Mouse (Mus musculus): Measurements from ENCODE around the gene Hist1h3g.

DNA sequence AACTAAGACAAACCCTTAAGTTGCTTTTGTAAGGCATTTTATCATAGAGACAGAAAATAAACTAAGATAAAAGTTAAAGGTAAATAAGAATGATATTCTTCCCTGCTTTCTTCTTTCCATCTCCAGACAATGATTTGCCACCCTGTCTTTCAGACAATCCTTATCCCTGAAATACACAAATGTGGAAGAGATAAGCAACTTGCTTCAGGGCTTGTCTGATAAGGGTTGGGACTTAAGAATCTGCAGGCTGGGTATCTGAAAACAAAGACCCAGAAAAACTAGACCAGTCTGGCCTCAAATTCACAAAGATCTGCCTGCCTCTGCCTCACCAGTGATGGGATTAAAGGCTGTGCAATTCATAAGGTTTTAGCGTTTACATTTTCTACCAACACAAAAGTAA is 44.0 kb upstream of the Hist1h3g start:
- TF ChIP-seq CTCF (IDR thresholded peaks at IDR 0.05), result no peak
- TF ChIP-seq POLR2A (IDR thresholded peaks at IDR 0.05; ENCODE audit: insufficient read depth, low read depth, low read length), result no peak
